Mouse (Mus musculus) gastrocnemius, postnatal 14 days (tissue): ENCODE results near the gene Msx3. TPM values are rescaled to one million over a fixed set of nuclear protein-coding genes. Genes with fewer than 3 reads are reported as not detected.

Experiments
- DNase-seq: peaks from one replicate; pipeline ENCODE4 v3.0.0; 2021; ENCODE audit warnings: mixed read lengths
- intact Hi-C: fragments of 180-260 bp; cut with DNase I; formaldehyde crosslinking; loops from one replicate; pipeline ENCODE4 v1.15.1; 2025; ENCODE audit warnings: low total_unique reads
- long read RNA-seq, 2 experiments: library from polyadenylated mRNA; stranded (forward); transcript quantifications; one replicate each; pipeline ENCODE4 v2.0.0; 2021
- total RNA-seq, 2 experiments: library from RNA; stranded (reverse); gene quantifications; 2 replicates each; pipeline ENCODE4 v1.2.3; 2021

The Msx3 gene
- not detected for total RNA-seq
- long read RNA-seq, experiment 1, result 0 reads
- long read RNA-seq, experiment 2, result 0 reads

DNA sequence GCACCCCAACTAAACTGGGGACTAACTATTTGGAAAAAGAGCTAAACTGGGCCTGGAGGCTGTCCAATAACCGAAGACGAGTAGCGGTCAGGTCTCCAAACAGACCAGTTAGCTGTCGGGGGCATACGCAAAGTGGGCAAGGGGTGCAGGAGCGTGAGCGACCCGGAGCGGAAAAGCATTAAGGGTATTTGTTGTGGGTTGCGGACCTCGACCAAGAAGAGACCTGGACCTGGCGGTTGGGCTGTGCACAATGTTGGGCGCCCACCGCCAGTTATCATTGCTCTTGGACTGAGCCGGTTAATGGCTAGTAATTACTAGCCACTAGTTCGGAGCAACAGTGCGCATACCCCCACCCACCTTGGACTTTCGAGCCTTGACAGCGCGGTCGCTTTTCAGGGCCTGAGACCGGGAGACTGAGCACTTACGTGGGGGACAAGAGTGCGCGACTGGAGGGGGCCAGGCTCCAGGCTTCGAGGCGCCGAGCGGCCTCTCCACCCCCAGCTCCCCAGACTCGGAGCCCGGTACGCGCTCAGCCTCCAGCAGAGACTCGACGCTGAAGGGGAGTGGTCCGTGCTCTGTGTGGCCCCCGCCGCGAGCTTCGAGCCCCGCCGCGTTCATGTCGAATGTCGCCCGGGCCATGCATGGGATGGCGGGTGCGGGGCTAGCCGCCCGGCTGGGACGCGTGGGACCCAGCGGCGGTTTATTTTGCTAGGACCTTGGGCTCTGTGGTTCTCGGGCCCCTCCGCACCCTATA is at the start of gene Msx3:
Gene Msx3, minus strand, starts transcription at position 729 of the 754 bp plus-strand sequence.
- DNase-seq, result no peak
- intact Hi-C loops, result no loop called here

- no peak for DNase-seq
- intact Hi-C loops, result no loop called here
Observed at GRCm38 (mm10) chr7:140098466-140098865, 49.6 kb upstream of the Msx3 start.

DNA sequence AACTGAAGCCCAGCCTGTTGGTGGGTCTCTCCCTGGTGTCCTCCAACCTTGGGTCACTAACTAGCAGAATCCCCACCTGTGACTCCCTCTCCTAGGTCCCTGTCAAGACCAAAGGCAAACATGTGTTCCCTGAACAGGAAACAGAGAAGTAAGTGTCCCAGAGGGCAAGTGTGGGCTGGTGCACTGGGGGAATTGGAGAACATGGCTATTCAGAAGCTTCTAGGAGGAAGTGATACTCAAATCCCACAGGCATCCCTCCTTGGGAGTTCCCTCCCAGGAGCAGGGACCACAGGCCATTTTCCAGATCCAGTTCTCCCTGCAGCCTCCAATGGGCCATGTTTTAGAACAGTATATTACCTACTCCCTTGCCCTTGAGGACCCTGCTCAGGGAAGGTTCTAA is 47.2 kb upstream of the Msx3 start:
- DNase-seq, result no peak
- intact Hi-C loops, result no loop called here

DNA sequence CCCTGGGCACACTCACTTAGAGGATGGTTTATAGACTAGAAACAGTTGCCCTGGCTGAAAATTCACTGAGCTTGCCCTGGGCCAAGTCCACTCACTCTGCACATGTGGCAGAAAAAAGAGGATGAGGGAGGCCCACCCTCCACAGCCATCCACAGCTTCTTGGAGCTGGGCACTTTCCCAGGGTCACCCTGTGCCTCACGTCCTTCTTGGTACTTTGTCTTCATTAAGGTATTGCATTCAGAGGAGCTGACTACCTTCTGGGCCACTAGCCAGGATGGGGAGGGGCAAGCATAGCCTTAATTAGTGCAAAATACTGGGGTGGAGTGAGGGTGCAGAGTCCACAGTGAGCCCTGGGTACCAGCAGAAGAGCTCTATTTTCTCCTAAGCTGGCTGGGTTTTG is 46.7 kb upstream of the Msx3 start:
- no peak for DNase-seq
- intact Hi-C loops, result no loop called here

DNA sequence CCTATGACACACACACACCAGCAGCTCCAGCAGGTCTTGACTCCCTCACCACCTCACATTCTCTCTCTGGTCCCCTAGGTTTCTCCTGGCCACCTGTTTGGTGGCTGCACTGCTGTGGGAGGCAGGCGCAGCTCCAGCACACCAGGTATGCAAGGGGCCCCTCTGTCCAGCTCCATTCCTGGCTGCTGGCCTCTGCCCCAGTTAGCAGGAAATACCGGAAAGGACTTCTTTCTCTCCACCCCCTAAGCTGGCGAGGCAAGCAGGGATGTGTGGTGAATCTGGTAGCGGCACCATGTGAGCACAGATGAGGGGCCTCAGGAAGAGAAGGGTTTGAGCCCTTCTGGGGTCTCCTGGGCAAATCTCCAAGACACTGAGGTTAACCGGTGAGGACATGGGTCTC is 46.1 kb upstream of the Msx3 start:
- intact Hi-C loops, result no loop called here
- no peak for DNase-seq

DNA sequence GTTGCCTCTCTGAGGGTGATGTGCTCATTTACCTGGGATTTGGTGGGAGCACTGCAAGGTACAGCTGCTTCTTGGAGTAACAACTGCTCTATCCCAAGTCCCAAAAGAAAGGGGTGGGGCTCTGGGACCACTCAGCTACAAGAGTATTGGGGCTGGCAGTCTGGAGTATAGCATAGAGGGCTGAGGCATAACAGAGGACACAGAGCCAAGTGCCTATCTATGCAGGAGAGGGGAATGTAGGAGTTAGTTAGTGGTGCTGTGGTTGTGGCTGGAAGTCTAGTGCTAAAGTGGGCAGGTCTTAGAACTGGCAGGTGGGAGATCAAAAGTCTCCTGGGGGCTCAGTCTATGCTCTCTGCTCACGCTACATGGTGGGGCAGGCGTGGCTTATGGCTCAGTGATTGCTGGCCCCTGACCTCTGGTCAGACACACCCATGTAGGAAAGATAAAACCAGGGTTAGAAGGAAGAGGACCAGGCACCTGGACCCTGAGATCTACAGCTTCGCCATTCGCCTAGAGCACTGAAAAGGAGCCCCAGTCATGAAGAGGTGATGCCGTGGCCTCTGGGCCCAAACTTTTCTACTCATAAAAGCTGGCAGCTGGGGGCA is 44.1 kb upstream of the Msx3 start, which contains the start of gene Prap1:
Gene Prap1, plus strand, starts transcription at position 472 of the 605 bp plus-strand sequence.
- intact Hi-C loops, result no loop called here

GRCm38 (mm10) chr7:140090601-140091000 is 41.7 kb upstream of the Msx3 start:
- no peak for DNase-seq
- intact Hi-C loops, result no loop called here

More for the DNA sequence above, 44.1 kb upstream of the Msx3 start, which contains the start of gene Prap1:
- no peak for DNase-seq

- no peak for DNase-seq
- intact Hi-C loops, result no loop called here
Observed at GRCm38 (mm10) chr7:140082242-140082678, 33.4 kb upstream of the Msx3 start, which contains the start of gene Caly. Gene Caly, minus strand, starts transcription at chr7:140082548.

DNA sequence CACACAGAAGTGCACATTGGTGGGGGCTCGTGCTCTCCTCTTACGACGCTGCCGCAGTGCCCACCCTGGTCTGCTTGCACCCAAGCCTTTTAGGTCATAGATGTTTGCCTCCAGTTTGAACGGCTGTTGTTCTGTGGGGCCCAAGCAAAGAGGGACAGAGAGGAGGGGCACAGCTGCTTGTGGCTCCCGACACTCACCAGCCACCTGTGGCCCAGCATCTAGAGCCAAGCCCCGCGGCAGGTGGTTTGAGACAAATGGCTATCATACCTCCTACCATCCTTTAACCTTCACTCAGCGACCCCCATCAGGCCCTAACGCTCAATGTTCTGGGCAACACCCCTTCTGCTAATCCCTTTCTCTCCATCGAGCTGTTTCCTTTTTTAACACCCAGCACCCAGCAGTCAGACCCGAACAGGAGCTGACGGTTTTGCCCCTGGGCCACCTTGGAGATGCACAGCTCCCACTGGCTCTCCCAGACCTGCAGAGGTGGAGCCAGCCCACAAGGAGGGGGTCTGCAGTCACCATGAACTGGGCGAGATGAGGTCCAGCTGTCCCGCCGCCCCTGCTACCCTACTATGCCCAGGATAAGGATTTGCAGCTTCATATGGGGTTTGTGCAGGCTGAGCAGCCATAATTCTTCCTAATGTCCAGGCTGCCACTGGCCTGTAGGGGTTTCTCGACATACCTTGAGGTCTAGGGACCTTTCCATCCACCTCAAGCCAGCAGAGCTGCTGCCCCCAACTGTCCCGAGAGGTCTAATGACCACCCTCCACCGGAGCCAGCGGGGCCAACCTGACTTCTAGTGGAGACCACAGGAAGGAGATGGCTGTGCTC is 32.7 kb upstream of the Msx3 start:
- no peak for DNase-seq
- intact Hi-C loops, result no loop called here

- intact Hi-C loops, result no loop called here
- DNase-seq, result peak; percentile 40
Observed at GRCm38 (mm10) chr7:140080503-140081156, 31.7 kb upstream of the Msx3 start.

GRCm38 (mm10) chr7:140078711-140079110 is 29.8 kb upstream of the Msx3 start:
- intact Hi-C loops, result no loop called here
- DNase-seq, result peak; percentile 53

- DNase-seq, result no peak
- intact Hi-C loops, result loop anchor here (2.0 kb wide), 1 partner anchor 67 kb away; no protein-coding TSS in a partner anchor
Observed at GRCm38 (mm10) chr7:140077698-140078097, 28.8 kb upstream of the Msx3 start.

GRCm38 (mm10) chr7:140070042-140070711 is 21.3 kb upstream of the Msx3 start:
- intact Hi-C loops, result no loop called here
- DNase-seq, result no peak

- intact Hi-C loops, result no loop called here
- DNase-seq, result no peak
Observed at GRCm38 (mm10) chr7:140067397-140067796, 18.5 kb upstream of the Msx3 start.

GRCm38 (mm10) chr7:140063092-140063491 is 14.2 kb upstream of the Msx3 start:
- DNase-seq, result peak; percentile 55
- intact Hi-C loops, result loop anchor here (5.0 kb wide), 1 partner anchor 96 kb away; no protein-coding TSS in a partner anchor

- intact Hi-C loops, result loop anchor here (5.0 kb wide), 1 partner anchor 95 kb away; no protein-coding TSS in a partner anchor
- DNase-seq, result no peak
Observed at GRCm38 (mm10) chr7:140062307-140062706, 13.4 kb upstream of the Msx3 start.

DNA sequence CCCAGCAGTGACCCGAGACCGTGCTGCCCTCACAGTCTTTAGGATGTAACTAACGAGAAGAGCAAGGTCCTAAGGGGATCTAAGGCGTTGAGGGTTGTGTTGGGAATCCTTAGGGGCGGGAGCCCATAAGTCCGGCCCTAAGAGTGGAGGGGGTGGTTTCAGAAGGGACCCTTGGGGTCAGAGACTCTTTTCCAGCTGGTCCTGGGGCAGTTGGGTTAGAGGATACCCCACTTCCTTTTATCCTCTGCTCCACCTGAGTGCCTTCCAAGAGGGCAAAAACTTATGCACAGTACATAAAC is 12.9 kb upstream of the Msx3 start:
- no peak for DNase-seq
- intact Hi-C loops, result loop anchor here (5.0 kb wide), 1 partner anchor 94 kb away; no protein-coding TSS in a partner anchor

- intact Hi-C loops, result loop anchor here (5.0 kb wide), 1 partner anchor 94 kb away; no protein-coding TSS in a partner anchor
- no peak for DNase-seq
Observed at GRCm38 (mm10) chr7:140060936-140061831, 12.3 kb upstream of the Msx3 start.
